Mouse (Mus musculus): ENCODE results near the gene Tmem69. TPM values are rescaled to one million over a fixed set of nuclear protein-coding genes. Genes with fewer than 3 reads are reported as not detected.

Tmem69 gene
- total RNA-seq, 1 experiment from 2014 or later = 7.1 TPM

Other genes starting within 250 kb of the Tmem69 start
- 3.7 to 11.7 TPM (median 7.4 TPM) in 3 replicates for gene Mast2, start 91.8 kb downstream of the Tmem69 start, total RNA-seq (2017)
- 5.8 to 13.2 TPM (median 10.0 TPM) in 3 replicates for gene Ipp, start 48.4 kb downstream of the Tmem69 start, total RNA-seq (2017)
- 102 to 158 TPM (median 148 TPM) in 3 replicates for gene Gpbp1l1, start 1.7 kb upstream of the Tmem69 start, total RNA-seq (2017)
- 4.8 to 9.3 TPM (median 5.5 TPM) in 3 replicates for gene Ccdc17, start 40.7 kb upstream of the Tmem69 start, total RNA-seq (2017)
- 146 to 159 TPM (median 150 TPM) in 3 replicates for gene Nasp, start 72.0 kb upstream of the Tmem69 start, total RNA-seq (2017)
- 380 to 470 TPM (median 418 TPM) in 3 replicates for gene Akr1a1, start 95.7 kb upstream of the Tmem69 start, total RNA-seq (2017)
- 173 to 407 TPM (median 323 TPM) in 3 replicates for gene Prdx1, start 129.6 kb upstream of the Tmem69 start, total RNA-seq (2017)
- 1.6 to 3.3 TPM (median 2.4 TPM) in 3 replicates for gene Mmachc, start 152.5 kb upstream of the Tmem69 start, total RNA-seq (2017)
- gene Ccdc163, start 152.6 kb upstream of the Tmem69 start, total RNA-seq (2017) = 4.7 to 14.7 TPM (median 10.7 TPM) in 3 replicates
- 3.6 to 9.1 TPM (median 5.9 TPM) in 3 replicates for gene Tesk2, start 165.0 kb upstream of the Tmem69 start, total RNA-seq (2017)

Measured in monocyte, adult 5-6 weeks (primary cell).